Comparison of ENCODE assay signal across 9 mouse cellular contexts in genomic region chr2:163202884-163203634, GRCm38 (mm10). TPM values are rescaled to one million over a fixed set of nuclear protein-coding genes. Genes with fewer than 3 reads are reported as not detected.
A peak's percentile ranks its signal among the peaks of the same experiment; 100 is the strongest.
DNase-seq lines count a peak whose midpoint lies in the region; ATAC-seq and TF ChIP-seq lines count a peak whose summit lies in the region.
"Had no signal": no experiment of that assay in that cellular context is flagged by ENCODE, and none has a peak within 500 bp of the region (broad histone marks: within the 10 kb centered on the region; RNA-seq: fewer than 3 reads in every experiment).

Gene Tox2, plus strand, starts transcription at chr2:163203125.

- no peak for TF ChIP-seq POLR2A in cortical plate, adult 2 months (IDR thresholded peaks at IDR 0.05; ENCODE audit: extremely low read depth, insufficient read depth, low read length)
- TF ChIP-seq POLR2A in heart, adult 2 months (IDR thresholded peaks at IDR 0.05; ENCODE audit: insufficient read depth, low read depth, low read length): no peak
- TF ChIP-seq POLR2A in kidney, adult 2 months (IDR thresholded peaks at IDR 0.05; ENCODE audit: low read depth, low read length): no peak

- peaks cover 14% of the 10 kb centered on the region for H3K27me3 ChIP-seq in heart, adult 2 months (ENCODE audit: control insufficient read depth, insufficient read depth, low read length)
- H3K27me3 ChIP-seq in kidney, adult 2 months (replicated peaks; ENCODE audit: control insufficient read depth, insufficient read depth, low read length): peaks cover 8% of the 10 kb centered on the region
- H3K27me3 ChIP-seq in splenic B cell, adult 2 months (ENCODE audit: control insufficient read depth, insufficient read depth, low read length, poor library complexity, severe bottlenecking): no peaks in the 10 kb centered on the region; the same call in 1 of the 2 replicates

- intact Hi-C loops in heart, adult 2 months (cut with DNase I): loop anchor here (5.0 to 10.0 kb wide), 4 partner anchors 49 to 258 kb away; partner anchors contain the start of gene L3mbtl1
- intact Hi-C loops in left cerebral cortex, postnatal 36 days (cut with DNase I): loop anchor here (5.0 kb wide), 1 partner anchor 101 kb away; no protein-coding TSS in a partner anchor

- DNase-seq in cerebellum, postnatal 10 days: peak; percentile 42 to 45
- DNase-seq in cerebellum, adult 9-10 months: no peak
- DNase-seq in heart, adult 2 months: peak; percentile 72 to 78
- peak; percentile 25 for DNase-seq in kidney, adult 2 months
- peak; percentile 71 to 80 for DNase-seq in left cerebral cortex, postnatal 36 days (ENCODE audit: low spot score in 2 of 2)
- peak; percentile 26 for DNase-seq in splenic B cell, adult 2 months (ENCODE audit: low read depth, low spot score)

- H3K4me1 ChIP-seq in cortical plate, adult 2 months (ENCODE audit: control insufficient read depth, insufficient read depth, low read length): no peaks in the 10 kb centered on the region
- peaks cover 4% of the 10 kb centered on the region for H3K4me1 ChIP-seq in heart, adult 2 months (ENCODE audit: control insufficient read depth, insufficient read depth, low read length)
- H3K4me1 ChIP-seq in kidney, adult 2 months (ENCODE audit: control insufficient read depth, insufficient read depth, low read length): no peaks in the 10 kb centered on the region

- H3K27ac ChIP-seq in cortical plate, adult 2 months (ENCODE audit: insufficient read depth, low read length): no peak within 1 kb of the TSS
- H3K27ac ChIP-seq in heart, adult 2 months: peak within 1 kb of the TSS; percentile 60
- H3K27ac ChIP-seq in kidney, adult 2 months (ENCODE audit: insufficient read depth, low read depth, low read length): no peak within 1 kb of the TSS

- no peaks in the 10 kb centered on the region for H3K36me3 ChIP-seq in heart, adult 2 months (ENCODE audit: control insufficient read depth, insufficient read depth, low read length)
- H3K36me3 ChIP-seq in kidney, adult 2 months (ENCODE audit: control insufficient read depth, insufficient read depth, low read length): no peaks in the 10 kb centered on the region
- no peaks in the 10 kb centered on the region for H3K36me3 ChIP-seq in splenic B cell, adult 2 months (ENCODE audit: control insufficient read depth, insufficient read depth, low read length, poor library complexity, severe bottlenecking)

- ATAC-seq in megakaryocyte progenitor cell, adult 5-6 weeks (replicated peaks; ENCODE audit: poor library complexity): peak; percentile 72

- no peak for TF ChIP-seq EP300 in heart, adult 2 months (IDR thresholded peaks at IDR 0.05; ENCODE audit: insufficient read depth, low read depth, low read length)

- WGBS in heart, adult 2 months: 1% methylated on average over 78 of the region's 79 CpGs
- 1% methylated on average over 69 of the region's 79 CpGs for WGBS in kidney, adult 2 months

- no peaks in the 10 kb centered on the region for H3K79me2 ChIP-seq in heart, adult 2 months (replicated peaks; ENCODE audit: control insufficient read depth, insufficient read depth, low read length)

- TF ChIP-seq CTCF in cortical plate, adult 2 months (IDR thresholded peaks at IDR 0.05; ENCODE audit: extremely low read depth, insufficient read depth, low read length): no peak
- TF ChIP-seq CTCF in heart, adult 2 months (IDR thresholded peaks at IDR 0.05): no peak
- no peak for TF ChIP-seq CTCF in kidney, adult 2 months (conservative IDR thresholded peaks at IDR 0.05; ENCODE audit: insufficient read depth, insufficient read length, low read depth, low read length)

- peak within 1 kb of the TSS; percentile 74 for H3K9ac ChIP-seq in heart, adult 2 months (ENCODE audit: low read depth, low read length)

- H3K4me3 ChIP-seq in cortical plate, adult 2 months (ENCODE audit: insufficient read depth, low read length): peak within 1 kb of the TSS; percentile 17
- peak within 1 kb of the TSS; percentile 59 for H3K4me3 ChIP-seq in heart, adult 2 months
- peak within 1 kb of the TSS; percentile 27 for H3K4me3 ChIP-seq in kidney, adult 2 months (ENCODE audit: insufficient read depth, low read depth, low read length)

RNA-seq across cellular contexts. Expression of gene Tox2, which starts in this region (rescaled TPM):
- 26.1 and 28.1 TPM in 2 replicates for polyA plus RNA-seq in cortical plate, adult 2 months (2012; rRNA removed)
- 1 to 10 TPM; 1.1 to 1.3 TPM for total RNA-seq in heart, adult 2 months (2021)
- 1.7 and 2.3 TPM in 2 replicates for polyA plus RNA-seq in heart, adult 2 months (2012; rRNA removed)
- polyA plus RNA-seq in kidney, adult 2 months (2012; rRNA removed): 0.46 and 1.4 TPM in 2 replicates
- 10 to 100 TPM; 28.2 to 31.0 TPM for total RNA-seq in left cerebral cortex, postnatal 36 days (2021)
- total RNA-seq in megakaryocyte progenitor cell, adult 5-6 weeks (2015): 0.15 and 0.27 TPM in 2 replicates
- total RNA-seq in megakaryocyte progenitor cell, adult 5-6 weeks (2017): 0.74 TPM in 1 of 2 replicates, not detected in the other
- total RNA-seq: CH12.LX had no signal

Comparison
In these comparisons a context has a peak if more than half of its experiments do, and no peak if none do; other contexts are left out.
1. RNA of gene Tox2 (total RNA-seq): 28.2 to 31.0 TPM in left cerebral cortex, postnatal 36 days; 1.1 to 1.3 TPM in heart, adult 2 months and 0.15 to 0.74 TPM in megakaryocyte progenitor cell, adult 5-6 weeks; every median in the first group is over 10 times any median in the second.
2. Peak in ATAC-seq in megakaryocyte progenitor cell, adult 5-6 weeks; RNA of the gene not detected or under 1 TPM.
3. Peak in every context shown above with its lines, with median percentiles within 50 percentile points of each other: H3K4me3 ChIP-seq.